Mouse (Mus musculus) midbrain, embryonic 16.5 days (tissue): ENCODE measurements around the gene Gngt2. TPM values are rescaled to one million over a fixed set of nuclear protein-coding genes. Genes with fewer than 3 reads are reported as not detected.

ENCODE experiments used
- ATAC-seq: fragments of 200-750 bp; cut with Nextera tagmentation; 2 replicates; pipeline ENCODE4 v1.8.0; 2017; ENCODE audit warnings: moderate TSS enrichment
- H3K27ac ChIP-seq: fragments of 300-500 bp; sonication (generic); 2 replicates; pipeline ENCODE4 v1.5.1; 2014; ENCODE audit warnings: mild to moderate bottlenecking, low read length, mixed read lengths
- H3K27me3 ChIP-seq: fragments of 300-500 bp; sonication (generic); 2 replicates; pipeline ENCODE4 v1.6.1; 2014; ENCODE audit warnings: low read depth, low read length, mixed read lengths; ENCODE audit not compliant: control insufficient read depth, insufficient read depth
- H3K36me3 ChIP-seq: fragments of 300-500 bp; sonication (generic); 2 replicates; pipeline ENCODE4 v1.6.1; 2014; ENCODE audit warnings: mild to moderate bottlenecking, low read length, moderate library complexity, mixed read lengths; ENCODE audit not compliant: control insufficient read depth, insufficient read depth
- H3K4me1 ChIP-seq: fragments of 300-500 bp; sonication (generic); 2 replicates; pipeline ENCODE4 v1.6.1; 2014; ENCODE audit warnings: mild to moderate bottlenecking, low read length, mixed read lengths; ENCODE audit not compliant: control insufficient read depth, insufficient read depth
- H3K4me2 ChIP-seq: fragments of 300-500 bp; sonication (generic); 2 replicates; pipeline ENCODE4 v1.6.1; 2014; ENCODE audit warnings: mild to moderate bottlenecking, low read length, mixed read lengths
- H3K4me3 ChIP-seq: fragments of 300-500 bp; sonication (generic); 2 replicates; pipeline ENCODE4 v1.5.1; 2014; ENCODE audit warnings: low read depth, mild to moderate bottlenecking, low read length, moderate library complexity, mixed read lengths
- H3K9ac ChIP-seq: fragments of 300-500 bp; sonication (generic); 2 replicates; pipeline ENCODE4 v1.6.1; 2014; ENCODE audit warnings: low read depth, low read length, mixed read lengths
- H3K9me3 ChIP-seq: fragments of 300-500 bp; sonication (generic); replicated peaks from 2 replicates; pipeline ENCODE4 v1.6.1; 2014; ENCODE audit warnings: mild to moderate bottlenecking, low read length, mixed read lengths; ENCODE audit not compliant: control insufficient read depth, poor library complexity, severe bottlenecking
- WGBS: fragments of 180-500 bp; shearing (Covaris S2); extraction: QIAGEN DNeasy Blood & Tissue Kit; methylation state at CpG from one replicate; pipeline ENCODE4 v1.1.7; 2014; 5-methylcytosine and 5-hydroxymethylcytosine counted together
- polyA plus RNA-seq: library from polyadenylated mRNA; unstranded; fragments of >200 nt; fragmentation: Nextera tagmentation; extraction: Ambion mirVana; gene quantifications from 2 replicates; pipeline ENCODE4 v1.2.1, GENCODE M21; 2015

The Gngt2 gene
- polyA plus RNA-seq, 1 experiment from 2014 or later = 2.6 TPM

DNA sequence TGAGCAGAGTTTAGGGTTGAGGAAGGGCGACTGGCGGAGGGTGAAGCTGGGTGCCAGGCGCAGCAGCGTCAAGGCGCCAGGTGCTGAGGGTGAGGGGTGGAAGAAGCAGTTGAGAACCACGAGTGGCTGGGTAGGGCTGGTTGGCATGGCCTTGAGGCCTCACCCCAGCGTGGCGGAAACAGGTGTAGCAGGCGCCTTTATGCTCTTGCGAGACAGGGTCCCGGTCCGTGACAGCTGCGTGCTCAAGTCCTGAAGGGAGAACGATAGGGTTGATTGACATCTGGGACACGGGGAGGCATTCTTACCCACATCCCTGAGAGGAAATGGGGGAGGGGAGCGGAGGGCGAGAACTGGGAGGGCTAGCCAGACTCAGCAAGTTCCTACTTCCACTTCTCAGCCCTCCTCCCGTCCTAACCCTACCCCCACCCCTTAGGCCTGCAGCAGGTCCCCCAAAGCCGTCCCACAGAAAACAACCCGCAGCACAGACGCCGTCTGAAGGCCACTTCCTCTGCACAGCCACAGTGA lies 2.8 kb upstream of the Gngt2 start:
- H3K27me3 ChIP-seq = peaks cover 65% of the 10 kb centered on the region
- H3K4me2 ChIP-seq = no peak overlapping the region
- H3K36me3 ChIP-seq = no peaks in the 10 kb centered on the region
- H3K27ac ChIP-seq = no peak overlapping the region
- WGBS = 6% methylated on average over 22 of the region's 22 CpGs
- ATAC-seq = no peak
- no peaks in the 10 kb centered on the region for H3K9me3 ChIP-seq
- H3K4me1 ChIP-seq = peaks cover 20% of the 10 kb centered on the region
- H3K9ac ChIP-seq = no peak overlapping the region
- no peak overlapping the region for H3K4me3 ChIP-seq

DNA sequence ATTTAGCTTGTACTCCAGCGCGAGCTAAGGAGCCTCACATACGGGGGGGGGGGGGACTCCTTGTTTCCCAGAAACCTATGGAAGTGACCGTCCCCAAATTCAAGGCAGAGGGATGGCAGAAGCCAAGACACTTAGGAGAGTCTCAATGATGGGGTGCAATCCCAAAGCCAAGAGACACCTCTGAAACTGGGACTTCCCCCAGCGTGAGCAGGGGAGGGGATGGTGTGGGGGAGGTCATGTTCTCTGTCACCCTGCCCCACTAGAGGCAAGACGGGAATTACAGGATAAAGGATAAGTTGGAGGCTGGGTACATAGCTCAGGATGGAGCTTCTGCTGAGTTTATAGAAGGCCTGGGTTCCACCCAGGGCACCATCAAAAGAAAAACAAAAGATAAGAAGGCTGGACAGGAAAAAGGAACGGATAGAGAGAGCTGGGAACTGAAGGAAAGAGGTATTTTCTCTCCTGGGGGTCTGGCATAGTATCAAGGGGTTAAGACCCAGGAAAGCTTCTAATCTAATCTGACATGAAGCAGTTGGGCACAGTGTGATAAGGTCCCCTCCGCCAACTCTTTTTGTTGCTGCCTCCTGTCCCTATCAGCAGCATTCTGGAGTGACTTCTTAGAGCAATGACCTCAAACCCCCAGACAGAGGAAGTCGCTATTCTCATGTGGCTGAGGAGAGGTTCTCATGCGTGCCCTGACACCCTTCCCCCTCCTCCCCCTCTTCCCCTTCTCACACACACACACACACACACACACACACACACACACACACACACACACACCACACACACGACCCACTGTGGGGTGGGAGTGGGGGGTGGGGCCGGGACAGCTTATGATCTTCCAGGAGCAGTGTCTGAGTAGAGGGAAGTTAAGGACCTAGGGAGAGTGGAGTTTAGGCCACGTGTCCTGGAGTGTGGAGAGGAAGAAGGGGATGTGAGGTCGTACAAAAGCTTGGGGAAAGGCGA lies 2.0 kb upstream of the Gngt2 start:
- peaks cover 57% of the 10 kb centered on the region for H3K27me3 ChIP-seq

DNA sequence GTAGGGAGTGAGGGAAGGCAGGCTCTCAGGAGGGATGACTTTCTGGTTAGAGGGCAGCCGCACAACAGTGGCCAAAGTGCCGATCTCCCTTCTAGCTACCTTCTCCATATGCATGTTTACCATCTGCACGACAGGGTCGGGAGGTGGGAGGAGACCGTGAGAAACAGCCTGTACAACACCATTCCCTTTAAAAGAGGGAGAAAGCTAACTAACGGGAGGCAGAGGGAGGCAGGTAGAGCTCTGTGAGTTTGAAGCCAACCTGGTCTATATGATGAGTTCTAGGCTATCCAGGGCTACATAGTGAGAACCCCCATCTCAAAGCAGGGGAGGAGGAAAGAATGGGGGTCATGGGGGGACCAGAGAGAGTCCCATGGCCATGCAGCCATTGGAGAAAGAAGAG lies 1.2 kb upstream of the Gngt2 start:
- Histone ChIP-seq H3K9me3 (no peaks in the 10 kb centered on the region), H3K4me2 (no peak overlapping the region), H3K4me3 (no peak overlapping the region), H3K27ac (no peak overlapping the region), H3K9ac (no peak overlapping the region), H3K36me3 (no peaks in the 10 kb centered on the region), H3K27me3 (peaks cover 49% of the 10 kb centered on the region), H3K4me1 (peaks cover 12% of the 10 kb centered on the region)
- WGBS = 57% methylated on average over 6 of the region's 6 CpGs
- ATAC-seq = no peak

More for the DNA sequence above, 2.0 kb upstream of the Gngt2 start:
- Histone ChIP-seq H3K4me2 (no peak overlapping the region), H3K4me1 (peaks cover 20% of the 10 kb centered on the region), H3K9ac (no peak overlapping the region), H3K4me3 (no peak overlapping the region), H3K27ac (no peak overlapping the region), H3K36me3 (no peaks in the 10 kb centered on the region), H3K9me3 (no peaks in the 10 kb centered on the region)
- WGBS = 19% methylated on average over 15 of the region's 15 CpGs
- ATAC-seq = no peak

DNA sequence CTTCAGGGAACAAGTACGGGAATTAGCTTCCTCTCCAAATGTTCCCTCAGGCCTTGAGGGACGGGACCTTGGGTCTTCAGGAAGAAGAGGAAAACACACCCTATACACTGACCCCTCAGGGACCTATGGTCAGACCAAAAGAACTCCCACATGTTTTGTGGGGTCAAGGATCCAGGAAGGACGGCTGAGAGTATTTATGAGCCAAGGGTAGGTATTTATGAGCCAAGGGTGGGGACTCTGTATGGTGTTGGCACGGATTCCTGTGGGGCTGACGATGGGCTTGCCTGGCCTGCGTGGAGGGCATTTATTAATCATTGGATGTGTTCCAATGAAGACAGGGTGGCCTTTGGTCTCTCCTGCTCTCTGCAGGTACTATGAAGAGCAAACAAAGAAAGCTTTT lies 583 bp upstream of the Gngt2 start:
- no peak overlapping the region for H3K4me3 ChIP-seq
- 74% methylated on average over 6 of the region's 6 CpGs for WGBS
- H3K4me2 ChIP-seq = no peak overlapping the region
- no peak for ATAC-seq
- no peak overlapping the region for H3K9ac ChIP-seq
- peaks cover 43% of the 10 kb centered on the region for H3K27me3 ChIP-seq
- H3K4me1 ChIP-seq = peaks cover 9% of the 10 kb centered on the region
- no peaks in the 10 kb centered on the region for H3K36me3 ChIP-seq
- no peak overlapping the region for H3K27ac ChIP-seq
- H3K9me3 ChIP-seq = no peaks in the 10 kb centered on the region

DNA sequence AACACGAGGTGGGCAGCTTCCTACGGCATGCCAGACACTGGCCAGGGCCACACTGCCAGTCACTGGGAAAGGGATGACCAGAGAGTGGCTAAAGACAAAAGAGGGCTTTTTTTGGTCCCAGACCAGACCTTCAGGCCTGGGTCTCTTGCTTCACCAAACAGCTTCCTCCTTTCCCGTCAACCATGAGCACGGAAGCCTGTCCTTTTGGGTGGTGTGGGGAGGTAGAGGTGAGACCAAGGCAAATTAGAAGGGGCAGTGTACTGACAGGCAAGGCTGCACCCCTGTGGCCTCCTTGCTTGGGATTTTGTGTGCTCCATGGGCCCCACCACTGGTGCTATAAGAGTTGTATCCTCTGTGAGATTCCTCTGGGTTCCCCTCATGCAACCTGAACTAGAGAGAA lies 1.6 kb downstream of the Gngt2 start:
- Histone ChIP-seq H3K27ac (no peak overlapping the region), H3K9ac (no peak overlapping the region), H3K4me1 (peaks cover 6% of the 10 kb centered on the region), H3K36me3 (no peaks in the 10 kb centered on the region), H3K4me2 (no peak overlapping the region), H3K27me3 (peaks cover 21% of the 10 kb centered on the region), H3K9me3 (no peaks in the 10 kb centered on the region), H3K4me3 (no peak overlapping the region)
- 88% methylated on average over 4 of the region's 4 CpGs for WGBS
- ATAC-seq = no peak

DNA sequence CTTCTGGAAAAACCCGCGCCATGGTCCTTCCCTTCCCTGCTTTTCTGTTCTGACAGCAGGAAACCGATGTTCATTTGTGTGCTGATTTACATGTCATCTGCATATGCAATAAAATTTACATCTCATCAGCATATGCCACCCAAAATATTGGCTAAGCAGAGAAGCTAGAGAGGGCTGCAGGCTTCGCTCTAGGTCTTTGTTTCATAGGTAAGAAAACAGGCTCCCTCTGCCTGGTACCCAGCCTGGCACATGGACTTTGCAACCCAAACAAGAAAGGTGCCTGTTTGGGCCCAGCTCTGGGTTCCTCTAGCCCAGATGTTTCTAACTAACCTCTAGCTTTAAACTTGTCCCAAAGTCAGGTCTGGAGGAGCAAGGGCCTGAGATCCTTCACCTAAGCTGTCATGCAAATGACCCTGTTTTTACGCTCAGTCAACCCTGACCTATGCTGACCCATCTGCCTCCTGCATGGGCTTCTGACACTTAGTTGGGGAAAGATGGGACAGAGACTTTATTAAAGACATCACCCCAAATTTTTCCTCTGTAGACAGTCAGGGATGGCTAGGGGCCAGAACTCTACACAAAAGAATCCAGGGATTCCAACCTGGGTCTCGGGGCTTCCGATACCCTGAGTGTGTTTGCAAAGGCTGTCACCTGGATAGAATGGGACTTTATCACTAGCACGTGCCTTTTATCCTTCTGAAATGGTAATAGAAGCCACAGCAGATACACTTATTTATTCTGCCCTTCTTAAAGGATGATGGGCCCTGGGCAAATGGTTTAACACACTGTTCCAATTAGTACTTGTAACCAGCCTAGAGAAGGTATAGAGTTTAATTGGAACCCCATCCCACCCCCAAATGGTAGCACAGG lies 2.2 kb downstream of the Gngt2 start:
- H3K36me3 ChIP-seq = no peaks in the 10 kb centered on the region
- H3K4me2 ChIP-seq = no peak overlapping the region
- H3K4me1 ChIP-seq = peaks cover 2% of the 10 kb centered on the region
- H3K9me3 ChIP-seq = no peaks in the 10 kb centered on the region
- peaks cover 15% of the 10 kb centered on the region for H3K27me3 ChIP-seq
- H3K4me3 ChIP-seq = no peak overlapping the region
- WGBS = 70% methylated on average over 8 of the region's 8 CpGs
- no peak overlapping the region for H3K27ac ChIP-seq
- no peak for ATAC-seq
- no peak overlapping the region for H3K9ac ChIP-seq

DNA sequence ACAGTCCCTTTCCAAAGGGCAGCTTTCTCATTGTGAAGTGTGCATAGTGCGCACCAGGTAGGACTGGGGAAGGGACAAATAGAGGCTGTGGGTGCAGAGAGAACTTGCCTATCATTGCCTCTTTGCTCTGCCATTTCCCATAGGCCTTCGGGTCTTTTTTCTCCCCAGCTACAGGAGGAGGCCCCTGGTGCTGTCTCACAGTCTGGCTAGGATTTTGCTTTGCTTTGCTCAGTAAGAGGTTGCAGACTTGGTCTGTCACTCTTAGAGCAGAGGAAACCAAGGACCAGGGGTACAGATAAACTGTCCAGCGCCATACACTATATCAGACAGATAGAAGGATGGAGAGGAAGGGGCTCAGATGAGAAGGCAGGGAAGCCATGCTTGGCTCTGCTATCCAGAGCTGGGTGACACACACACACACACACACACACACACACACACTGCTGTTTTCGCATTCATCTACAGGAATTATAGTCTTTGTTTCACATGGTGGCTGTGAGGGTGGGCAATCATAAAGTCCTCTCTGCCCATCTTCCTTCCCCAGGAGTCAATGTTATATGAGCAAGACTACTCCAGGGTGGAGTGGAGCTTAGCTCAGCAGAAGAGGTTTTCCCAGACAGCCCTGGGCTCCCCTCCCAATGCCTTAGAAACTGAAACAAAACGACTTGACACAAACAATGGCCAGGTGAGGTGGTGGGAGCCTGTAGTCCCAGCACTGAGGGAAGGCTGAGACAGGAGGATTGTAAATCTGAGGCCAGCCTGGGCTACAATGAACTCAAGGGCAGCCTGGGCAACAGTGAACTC lies 3.9 kb downstream of the Gngt2 start:
- Histone ChIP-seq H3K9ac (no peak overlapping the region), H3K4me1 (no peaks in the 10 kb centered on the region), H3K4me3 (no peak overlapping the region), H3K27me3 (no peaks in the 10 kb centered on the region), H3K27ac (no peak overlapping the region), H3K4me2 (no peak overlapping the region), H3K36me3 (no peaks in the 10 kb centered on the region), H3K9me3 (no peaks in the 10 kb centered on the region)
- ATAC-seq = no peak
- WGBS = 79% methylated on average over 5 of the region's 5 CpGs

DNA sequence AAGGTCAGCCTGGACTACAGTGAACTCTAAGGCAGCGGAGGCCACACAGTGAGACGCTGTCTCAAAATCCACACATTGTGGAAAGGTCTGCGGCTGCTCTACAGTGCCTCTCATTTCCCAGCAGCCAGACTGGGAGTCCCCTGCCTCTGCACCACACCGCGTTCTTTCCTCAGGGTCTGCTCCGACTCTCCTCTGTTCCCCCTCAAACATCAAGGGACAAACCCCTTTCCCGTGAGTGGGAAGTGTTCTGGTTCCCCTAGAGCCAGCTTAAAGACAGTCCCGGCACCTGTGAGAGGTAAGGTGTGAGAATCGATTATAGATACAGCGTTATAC lies 4.4 kb downstream of the Gngt2 start:
- Histone ChIP-seq H3K9me3 (no peaks in the 10 kb centered on the region), H3K4me2 (no peak overlapping the region), H3K27me3 (no peaks in the 10 kb centered on the region), H3K9ac (no peak overlapping the region), H3K4me1 (no peaks in the 10 kb centered on the region), H3K4me3 (no peak overlapping the region), H3K27ac (no peak overlapping the region), H3K36me3 (no peaks in the 10 kb centered on the region)
- ATAC-seq = no peak
- 63% methylated on average over 10 of the region's 10 CpGs for WGBS
